Mouse (Mus musculus): ENCODE results near the gene Lamc3. TPM values are rescaled to one million over a fixed set of nuclear protein-coding genes. Genes with fewer than 3 reads are reported as not detected.
A peak's percentile ranks its signal among the peaks of the same experiment; 100 is the strongest.
"Not testable (repeated sequence)": the region's sequence is repeated elsewhere in the genome, so short reads cannot be mapped to it uniquely, and the experiment has no call there.

The Lamc3 gene
- polyA plus RNA-seq, 1 experiment from 2014 or later: 1.3 TPM

DNA sequence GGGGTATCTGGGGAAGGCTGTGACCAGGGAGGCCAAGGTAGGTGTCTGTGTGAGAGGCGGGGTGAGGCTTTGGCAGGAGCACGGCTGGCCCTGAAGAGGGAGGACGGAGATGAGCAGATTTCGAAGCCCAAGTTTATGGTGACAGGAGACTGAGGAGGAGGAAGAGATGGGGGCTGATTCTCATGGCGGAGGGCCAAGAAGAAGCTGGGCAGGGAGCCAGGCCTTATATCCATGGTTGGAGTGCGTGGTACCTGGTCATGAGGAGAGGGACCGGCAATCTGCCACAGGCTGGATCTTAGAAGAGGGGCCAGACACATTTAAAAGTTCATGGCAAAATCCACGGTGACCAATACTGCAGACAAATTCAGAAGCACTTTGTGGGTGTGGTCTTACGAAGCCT, 19.3 kb downstream of the Lamc3 start:
- Histone ChIP-seq H3K36me3 (ENCODE audit: control insufficient read depth, insufficient read depth, low read length) (no peaks in the 10 kb centered on the region), H3K4me2 (ENCODE audit: low read depth, low read length) (no peak overlapping the region), H3K9me3 (replicated peaks; ENCODE audit: control insufficient read depth, low read length) (no peaks in the 10 kb centered on the region), H3K27me3 (ENCODE audit: control insufficient read depth, insufficient read depth, low read length) (no peaks in the 10 kb centered on the region), H3K4me1 (ENCODE audit: control insufficient read depth, insufficient read depth, low read length) (no peaks in the 10 kb centered on the region), H3K4me3 (replicated peaks; ENCODE audit: low read length) (no peak overlapping the region), H3K27ac (ENCODE audit: low read length) (no peak overlapping the region), H3K9ac (ENCODE audit: low read length) (no peak overlapping the region)
- 57% methylated on average over 9 of the region's 9 CpGs for WGBS
- ATAC-seq (ENCODE audit: insufficient read depth, low FRiP score): no peak

- Histone ChIP-seq H3K4me1 (ENCODE audit: control insufficient read depth, insufficient read depth, low read length) (no peaks in the 10 kb centered on the region), H3K4me2 (ENCODE audit: low read depth, low read length) (no peak overlapping the region), H3K27ac (ENCODE audit: low read length) (no peak overlapping the region), H3K9ac (ENCODE audit: low read length) (no peak overlapping the region), H3K4me3 (replicated peaks; ENCODE audit: low read length) (no peak overlapping the region), H3K9me3 (replicated peaks; ENCODE audit: control insufficient read depth, low read length) (no peaks in the 10 kb centered on the region), H3K36me3 (ENCODE audit: control insufficient read depth, insufficient read depth, low read length) (no peaks in the 10 kb centered on the region), H3K27me3 (ENCODE audit: control insufficient read depth, insufficient read depth, low read length) (no peaks in the 10 kb centered on the region)
- 63% methylated on average over 4 of the region's 4 CpGs for WGBS
- ATAC-seq (ENCODE audit: insufficient read depth, low FRiP score): no peak
Observed at GRCm38 (mm10) chr2:31912575-31912974, 25.5 kb downstream of the Lamc3 start.

DNA sequence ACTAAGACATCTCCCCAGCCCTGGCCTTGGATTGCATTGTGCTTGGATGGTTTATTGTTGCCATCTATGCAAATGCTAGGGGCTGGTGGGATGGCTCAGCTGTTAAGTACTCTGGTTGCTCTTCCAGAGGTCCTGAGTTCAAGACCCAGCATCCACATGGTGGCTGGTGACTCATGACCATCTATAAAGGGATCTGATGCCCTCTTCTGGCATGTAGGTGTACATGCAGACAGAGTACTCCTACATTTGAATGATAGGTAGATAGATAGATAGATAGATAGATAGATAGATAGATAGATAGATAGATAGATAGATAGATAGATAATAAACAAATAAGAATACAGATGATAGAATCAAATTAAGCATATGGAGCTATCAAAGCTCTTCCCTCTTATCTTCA, 27.1 kb downstream of the Lamc3 start:
- H3K27me3 ChIP-seq (ENCODE audit: control insufficient read depth, insufficient read depth, low read length); H3K4me2 ChIP-seq (ENCODE audit: low read depth, low read length); H3K9ac ChIP-seq (ENCODE audit: low read length); H3K36me3 ChIP-seq (ENCODE audit: control insufficient read depth, insufficient read depth, low read length); H3K4me1 ChIP-seq (ENCODE audit: control insufficient read depth, insufficient read depth, low read length); ATAC-seq (ENCODE audit: insufficient read depth, low FRiP score); H3K9me3 ChIP-seq (replicated peaks; ENCODE audit: control insufficient read depth, low read length); H3K27ac ChIP-seq (ENCODE audit: low read length); H3K4me3 ChIP-seq (replicated peaks; ENCODE audit: low read length): not testable (repeated sequence)

GRCm38 (mm10) chr2:31915112-31915511, 28.0 kb downstream of the Lamc3 start:
- H3K4me2 ChIP-seq (ENCODE audit: low read depth, low read length): no peak overlapping the region
- no peak overlapping the region for H3K4me3 ChIP-seq (replicated peaks; ENCODE audit: low read length)
- no peaks in the 10 kb centered on the region for H3K4me1 ChIP-seq (ENCODE audit: control insufficient read depth, insufficient read depth, low read length)
- WGBS: 21% methylated on average over 4 of the region's 4 CpGs
- no peak overlapping the region for H3K27ac ChIP-seq (ENCODE audit: low read length)
- no peaks in the 10 kb centered on the region for H3K27me3 ChIP-seq (ENCODE audit: control insufficient read depth, insufficient read depth, low read length)
- no peak for ATAC-seq (ENCODE audit: insufficient read depth, low FRiP score)
- H3K36me3 ChIP-seq (ENCODE audit: control insufficient read depth, insufficient read depth, low read length): no peaks in the 10 kb centered on the region
- H3K9me3 ChIP-seq (replicated peaks; ENCODE audit: control insufficient read depth, low read length): no peaks in the 10 kb centered on the region
- no peak overlapping the region for H3K9ac ChIP-seq (ENCODE audit: low read length)

- Histone ChIP-seq H3K27ac (ENCODE audit: low read length) (no peak overlapping the region), H3K27me3 (ENCODE audit: control insufficient read depth, insufficient read depth, low read length) (no peaks in the 10 kb centered on the region), H3K36me3 (ENCODE audit: control insufficient read depth, insufficient read depth, low read length) (no peaks in the 10 kb centered on the region), H3K4me3 (replicated peaks; ENCODE audit: low read length) (no peak overlapping the region), H3K4me1 (ENCODE audit: control insufficient read depth, insufficient read depth, low read length) (no peaks in the 10 kb centered on the region), H3K9me3 (replicated peaks; ENCODE audit: control insufficient read depth, low read length) (no peaks in the 10 kb centered on the region), H3K9ac (ENCODE audit: low read length) (no peak overlapping the region), H3K4me2 (ENCODE audit: low read depth, low read length) (no peak overlapping the region)
- WGBS: 25% methylated on average over 4 of the region's 4 CpGs
- 0 out of 2 replicates have a peak, but pooled peaks have one; percentile 10 for ATAC-seq (ENCODE audit: insufficient read depth, low FRiP score)
Observed at GRCm38 (mm10) chr2:31917636-31918035, 30.5 kb downstream of the Lamc3 start.

DNA sequence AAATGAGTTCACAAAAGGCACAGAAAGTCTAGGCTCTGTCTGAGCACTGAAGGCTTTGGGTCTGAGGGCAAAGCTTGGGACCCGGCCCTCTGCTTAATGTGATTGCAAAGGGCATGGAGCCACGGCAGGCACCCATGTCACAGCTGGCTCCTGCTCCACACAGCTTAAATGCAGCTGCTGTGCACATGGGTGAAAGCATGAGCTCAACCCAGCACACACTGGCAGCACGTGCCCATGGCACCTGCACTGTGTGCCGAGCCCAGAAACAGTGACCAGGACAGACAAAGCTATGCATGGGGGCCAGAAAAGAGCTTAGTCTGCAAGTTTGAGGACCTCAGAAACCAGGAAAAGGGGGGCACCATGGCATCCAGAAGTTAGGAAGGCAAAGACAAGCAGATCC, 36.6 kb downstream of the Lamc3 start:
- Histone ChIP-seq H3K4me1 (ENCODE audit: control insufficient read depth, insufficient read depth, low read length) (no peaks in the 10 kb centered on the region), H3K27ac (ENCODE audit: low read length) (no peak overlapping the region), H3K4me3 (replicated peaks; ENCODE audit: low read length) (no peak overlapping the region), H3K36me3 (ENCODE audit: control insufficient read depth, insufficient read depth, low read length) (no peaks in the 10 kb centered on the region), H3K9me3 (replicated peaks; ENCODE audit: control insufficient read depth, low read length) (no peaks in the 10 kb centered on the region), H3K9ac (ENCODE audit: low read length) (no peak overlapping the region), H3K4me2 (ENCODE audit: low read depth, low read length) (no peak overlapping the region), H3K27me3 (ENCODE audit: control insufficient read depth, insufficient read depth, low read length) (no peaks in the 10 kb centered on the region)
- WGBS: 75% methylated on average over 4 of the region's 4 CpGs
- no peak for ATAC-seq (ENCODE audit: insufficient read depth, low FRiP score)

DNA sequence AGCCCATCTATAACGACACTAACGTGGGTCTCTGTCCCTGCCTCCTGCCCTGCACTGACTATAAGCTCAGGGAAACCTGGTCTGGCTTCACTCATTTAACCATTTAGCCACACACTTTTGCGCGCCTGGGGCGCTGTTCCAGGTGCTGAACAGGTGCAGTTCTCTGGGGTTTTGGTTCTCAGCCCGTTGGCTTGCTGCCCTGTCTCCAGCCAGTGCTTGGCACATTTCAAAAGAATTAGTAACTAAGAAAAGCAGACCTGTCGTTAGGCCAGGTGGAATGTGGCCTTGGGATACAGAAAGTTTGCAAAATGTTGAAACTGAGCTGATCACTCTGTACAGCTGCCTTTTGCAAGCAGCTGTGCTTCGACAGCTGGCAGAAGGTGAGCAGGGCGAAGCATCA, 37.7 kb downstream of the Lamc3 start:
- WGBS: 23% methylated on average over 9 of the region's 9 CpGs
- Histone ChIP-seq H3K36me3 (ENCODE audit: control insufficient read depth, insufficient read depth, low read length) (no peaks in the 10 kb centered on the region), H3K4me1 (ENCODE audit: control insufficient read depth, insufficient read depth, low read length) (no peaks in the 10 kb centered on the region), H3K27ac (ENCODE audit: low read length) (no peak overlapping the region), H3K9ac (ENCODE audit: low read length) (no peak overlapping the region), H3K4me2 (ENCODE audit: low read depth, low read length) (no peak overlapping the region), H3K27me3 (ENCODE audit: control insufficient read depth, insufficient read depth, low read length) (no peaks in the 10 kb centered on the region), H3K9me3 (replicated peaks; ENCODE audit: control insufficient read depth, low read length) (no peaks in the 10 kb centered on the region), H3K4me3 (replicated peaks; ENCODE audit: low read length) (no peak overlapping the region)
- ATAC-seq (ENCODE audit: insufficient read depth, low FRiP score): no peak

DNA sequence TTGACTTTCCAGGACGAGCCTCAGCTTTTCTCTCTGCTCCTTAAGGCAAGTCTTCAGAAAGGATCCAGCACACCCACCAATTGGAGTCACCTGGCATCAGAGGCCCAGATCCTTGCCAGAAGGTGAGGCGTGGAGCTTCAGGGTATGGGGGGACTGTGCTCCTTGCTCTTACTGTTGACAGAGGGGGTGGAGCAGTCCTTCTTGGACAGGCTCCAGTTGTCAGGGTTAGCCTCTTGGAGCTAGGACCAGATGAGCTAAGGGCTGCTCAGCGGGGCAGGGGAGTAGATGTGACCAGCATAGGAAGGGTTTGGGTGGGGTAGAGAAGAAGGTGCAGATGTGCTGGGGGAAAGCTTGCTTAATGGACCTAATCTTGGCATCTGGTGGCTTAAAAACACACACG, 38.8 kb downstream of the Lamc3 start:
- Histone ChIP-seq H3K4me1 (ENCODE audit: control insufficient read depth, insufficient read depth, low read length) (no peaks in the 10 kb centered on the region), H3K4me3 (replicated peaks; ENCODE audit: low read length) (no peak overlapping the region), H3K9me3 (replicated peaks; ENCODE audit: control insufficient read depth, low read length) (no peaks in the 10 kb centered on the region), H3K27me3 (ENCODE audit: control insufficient read depth, insufficient read depth, low read length) (no peaks in the 10 kb centered on the region), H3K36me3 (ENCODE audit: control insufficient read depth, insufficient read depth, low read length) (no peaks in the 10 kb centered on the region), H3K4me2 (ENCODE audit: low read depth, low read length) (no peak overlapping the region), H3K27ac (ENCODE audit: low read length) (no peak overlapping the region), H3K9ac (ENCODE audit: low read length) (no peak overlapping the region)
- 40% methylated on average over 4 of the region's 4 CpGs for WGBS
- no peak for ATAC-seq (ENCODE audit: insufficient read depth, low FRiP score)

DNA sequence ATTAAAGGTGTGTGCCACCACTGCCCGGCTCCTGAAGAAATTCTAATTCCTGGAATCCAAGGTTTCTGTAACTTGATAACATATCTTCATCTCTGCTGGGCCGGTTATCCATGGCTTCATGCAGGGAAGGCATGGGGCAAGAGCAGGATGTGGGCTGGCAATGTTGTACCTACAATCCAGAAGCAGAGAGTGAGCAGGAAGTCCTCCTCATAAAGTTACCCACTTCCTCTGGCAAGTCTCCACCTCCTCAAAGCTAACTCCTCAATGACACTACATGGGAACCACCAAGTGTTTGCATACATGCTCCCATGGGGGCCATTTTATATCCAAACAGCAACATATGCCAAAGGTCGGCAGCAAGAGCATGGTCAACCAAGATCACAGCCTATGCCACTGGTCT, 42.6 kb downstream of the Lamc3 start:
- no peaks in the 10 kb centered on the region for H3K27me3 ChIP-seq (ENCODE audit: control insufficient read depth, insufficient read depth, low read length)
- WGBS: 80% methylated on average over 3 of the region's 3 CpGs
- no peak overlapping the region for H3K4me3 ChIP-seq (replicated peaks; ENCODE audit: low read length)
- ATAC-seq (ENCODE audit: insufficient read depth, low FRiP score): no peak
- no peaks in the 10 kb centered on the region for H3K4me1 ChIP-seq (ENCODE audit: control insufficient read depth, insufficient read depth, low read length)
- H3K9me3 ChIP-seq (replicated peaks; ENCODE audit: control insufficient read depth, low read length): no peaks in the 10 kb centered on the region
- no peak overlapping the region for H3K9ac ChIP-seq (ENCODE audit: low read length)
- no peak overlapping the region for H3K27ac ChIP-seq (ENCODE audit: low read length)
- H3K4me2 ChIP-seq (ENCODE audit: low read depth, low read length): no peak overlapping the region
- no peaks in the 10 kb centered on the region for H3K36me3 ChIP-seq (ENCODE audit: control insufficient read depth, insufficient read depth, low read length)

- Histone ChIP-seq H3K27me3 (ENCODE audit: control insufficient read depth, insufficient read depth, low read length) (no peaks in the 10 kb centered on the region), H3K36me3 (ENCODE audit: control insufficient read depth, insufficient read depth, low read length) (no peaks in the 10 kb centered on the region), H3K4me3 (replicated peaks; ENCODE audit: low read length) (no peak overlapping the region), H3K4me2 (ENCODE audit: low read depth, low read length) (no peak overlapping the region), H3K9me3 (replicated peaks; ENCODE audit: control insufficient read depth, low read length) (no peaks in the 10 kb centered on the region), H3K4me1 (ENCODE audit: control insufficient read depth, insufficient read depth, low read length) (no peaks in the 10 kb centered on the region), H3K9ac (ENCODE audit: low read length) (no peak overlapping the region), H3K27ac (ENCODE audit: low read length) (no peak overlapping the region)
- 46% methylated on average over 4 of the region's 4 CpGs for whole genome bisulfite sequencing
- ATAC-seq (ENCODE audit: insufficient read depth, low FRiP score): no peak
Observed at GRCm38 (mm10) chr2:31934551-31934950, 47.5 kb downstream of the Lamc3 start.
